Mouse (Mus musculus) left cerebral cortex, postnatal 14 days (tissue): Measurements from ENCODE around the gene Cd248. TPM values are rescaled to one million over a fixed set of nuclear protein-coding genes. Genes with fewer than 3 reads are reported as not detected.
A peak's percentile ranks its signal among the peaks of the same experiment; 100 is the strongest.

Experiments used
- DNase-seq, 2 experiments: peaks; one replicate each; pipeline ENCODE4 v3.0.0; 2021 to 2022; ENCODE audit warnings: low spot score in 2 of 2, mixed read lengths in 1 of 2
- intact Hi-C: fragments of 180-260 bp; cut with DNase I; formaldehyde crosslinking; loops from one replicate; pipeline ENCODE4 v1.15.1; 2025
- long read RNA-seq, 2 experiments: library from polyadenylated mRNA; stranded (forward); transcript quantifications; one replicate each; pipeline ENCODE4 v2.0.0; 2021
- total RNA-seq, 2 experiments: library from RNA; stranded (reverse); gene quantifications; 2 replicates each; pipeline ENCODE4 v1.2.3; 2021

Cd248 gene
- total RNA-seq: 1 to 10 TPM; 9.0 to 9.4 TPM
- long read RNA-seq, experiment 1, transcript Cd248-201 (1 exons, 2,605 nt): major isoform, 8 of 8 reads
- long read RNA-seq, experiment 1, partial matches to known transcripts: 0 of 8 reads
- long read RNA-seq, experiment 1, other reads (novel, unspliced or antisense): 0 of 8 reads
- long read RNA-seq, experiment 2, transcript Cd248-201 (1 exons, 2,605 nt): major isoform, 16 of 16 reads
- long read RNA-seq, experiment 2, partial matches to known transcripts: 0 of 16 reads
- long read RNA-seq, experiment 2, other reads (novel, unspliced or antisense): 0 of 16 reads

GRCm38 (mm10) chr19:5067867-5068569 lies at the start of gene Cd248:
Gene Cd248 (plus strand): TSS chr19:5068078.
- intact Hi-C loops: no loop called here
- no peak for DNase-seq

DNA sequence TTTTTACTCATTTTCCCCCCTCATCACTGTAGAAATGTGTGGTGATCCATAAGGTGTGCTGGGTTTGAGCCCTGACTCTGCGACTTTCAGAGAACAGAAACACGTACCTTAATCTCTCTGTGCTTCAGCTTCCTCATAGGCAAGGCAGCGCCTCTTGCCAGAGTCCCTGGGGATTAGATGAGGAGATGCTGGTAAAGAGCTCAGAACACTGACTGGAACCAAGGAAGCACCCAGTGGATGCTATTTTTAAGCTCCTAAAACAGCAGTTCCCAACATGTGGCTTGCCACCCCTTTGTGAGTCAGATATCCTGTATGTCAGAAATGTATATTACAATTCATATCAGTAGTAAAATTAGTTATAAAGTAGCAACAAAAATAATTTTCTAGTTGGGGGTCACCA lies 49.7 kb upstream of the Cd248 start:
- no peak for DNase-seq
- intact Hi-C loops: no loop called here

DNA sequence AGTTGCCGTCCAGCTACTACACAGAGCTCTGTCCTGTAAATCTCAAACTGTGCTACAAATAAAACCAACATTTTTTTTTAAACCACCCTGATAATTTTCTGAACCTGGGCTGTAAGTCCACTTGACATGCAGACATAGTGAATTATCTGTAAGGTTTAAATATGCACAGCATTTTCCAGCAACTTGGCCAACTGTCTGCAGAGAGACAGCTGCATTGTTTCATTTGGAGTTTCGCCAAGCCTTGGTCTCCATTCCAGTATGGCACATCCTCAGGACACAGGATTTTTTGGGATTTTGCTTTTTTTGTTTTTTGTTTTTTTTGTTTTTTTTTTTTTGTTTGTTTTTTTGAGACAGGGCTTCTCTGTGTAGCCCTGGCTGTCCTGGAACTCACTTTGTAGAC lies 46.5 kb upstream of the Cd248 start:
- DNase-seq: no peak
- intact Hi-C loops: no loop called here

- intact Hi-C loops: no loop called here
- peak; percentile 87 to 88 for DNase-seq
Observed at GRCm38 (mm10) chr19:5023621-5024479, 44.0 kb upstream of the Cd248 start, which contains the start of gene Slc29a2. Gene Slc29a2 (plus strand): TSS chr19:5023860.

DNA sequence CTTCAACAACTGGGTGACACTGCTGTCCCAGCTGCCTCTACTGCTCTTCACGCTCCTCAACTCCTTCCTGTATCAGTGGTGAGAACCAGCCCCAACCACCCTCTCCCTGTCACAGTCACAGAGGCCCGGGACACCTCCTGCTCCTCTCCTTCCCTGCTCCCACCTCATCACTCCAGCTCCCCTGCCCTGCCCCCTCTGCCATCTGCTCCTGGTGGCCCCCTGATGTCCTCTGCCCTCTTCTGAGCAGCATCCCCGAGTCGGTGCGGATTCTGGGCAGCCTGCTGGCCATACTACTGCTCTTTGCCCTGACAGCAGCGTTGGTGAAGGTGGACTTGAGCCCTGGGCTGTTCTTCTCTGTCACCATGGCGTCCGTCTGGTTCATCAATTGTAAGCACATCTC lies 41.8 kb upstream of the Cd248 start:
- DNase-seq: no peak
- intact Hi-C loops: no loop called here

- intact Hi-C loops: no loop called here
- DNase-seq: no peak
Observed at GRCm38 (mm10) chr19:5032686-5033085, 35.2 kb upstream of the Cd248 start.

DNA sequence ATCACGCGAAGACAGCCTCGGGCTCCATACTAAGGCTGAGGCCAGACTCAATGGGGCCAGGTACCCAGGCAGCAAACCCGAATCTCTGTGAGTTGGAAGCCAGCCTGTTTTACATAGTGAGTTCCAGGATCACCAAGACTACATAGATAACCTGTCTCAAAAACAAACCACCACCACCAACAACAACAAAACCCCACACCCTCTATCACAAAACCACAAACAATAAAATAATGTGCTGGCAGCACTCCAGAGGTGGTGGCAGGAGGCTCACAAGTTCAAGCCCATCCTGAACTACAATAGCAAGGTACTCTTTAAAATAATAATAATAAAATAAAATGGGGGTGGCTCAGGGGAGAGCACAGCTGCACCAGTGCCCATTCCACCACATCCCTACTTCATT lies 31.3 kb upstream of the Cd248 start:
- intact Hi-C loops: no loop called here
- no peak for DNase-seq

- DNase-seq: peak; percentile 82 to 88
- intact Hi-C loops: no loop called here
Observed at GRCm38 (mm10) chr19:5037678-5038571, 30.0 kb upstream of the Cd248 start.

DNA sequence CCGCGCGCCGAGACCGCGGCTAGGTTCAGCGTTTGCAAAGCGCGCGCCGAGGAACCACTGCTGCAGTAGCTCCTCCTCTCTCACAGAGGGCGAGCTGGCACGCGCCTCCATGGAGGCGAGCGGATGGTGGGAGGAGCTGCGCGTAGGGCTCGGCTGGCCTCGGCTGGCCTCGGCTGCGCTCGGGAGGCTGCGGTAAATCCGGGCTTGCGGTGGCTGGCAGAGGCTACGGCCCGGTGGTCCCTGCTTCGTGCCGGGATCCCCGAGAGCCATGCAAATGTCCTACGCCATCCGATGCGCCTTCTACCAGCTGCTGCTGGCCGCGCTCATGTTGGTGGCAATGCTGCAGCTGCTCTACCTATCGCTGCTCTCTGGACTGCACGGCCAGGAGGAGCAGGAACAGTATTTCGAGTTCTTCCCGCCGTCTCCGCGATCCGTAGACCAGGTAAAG lies 29.1 kb upstream of the Cd248 start, which contains the start of the genes B4gat1 and AC124502.3:
Gene B4gat1 (plus strand): TSS at position 118 of the 448 bp plus-strand sequence.
Gene AC124502.3 (plus strand): TSS at position 183 of the 448 bp plus-strand sequence.
- intact Hi-C loops: no loop called here
- DNase-seq: peak; percentile 92

DNA sequence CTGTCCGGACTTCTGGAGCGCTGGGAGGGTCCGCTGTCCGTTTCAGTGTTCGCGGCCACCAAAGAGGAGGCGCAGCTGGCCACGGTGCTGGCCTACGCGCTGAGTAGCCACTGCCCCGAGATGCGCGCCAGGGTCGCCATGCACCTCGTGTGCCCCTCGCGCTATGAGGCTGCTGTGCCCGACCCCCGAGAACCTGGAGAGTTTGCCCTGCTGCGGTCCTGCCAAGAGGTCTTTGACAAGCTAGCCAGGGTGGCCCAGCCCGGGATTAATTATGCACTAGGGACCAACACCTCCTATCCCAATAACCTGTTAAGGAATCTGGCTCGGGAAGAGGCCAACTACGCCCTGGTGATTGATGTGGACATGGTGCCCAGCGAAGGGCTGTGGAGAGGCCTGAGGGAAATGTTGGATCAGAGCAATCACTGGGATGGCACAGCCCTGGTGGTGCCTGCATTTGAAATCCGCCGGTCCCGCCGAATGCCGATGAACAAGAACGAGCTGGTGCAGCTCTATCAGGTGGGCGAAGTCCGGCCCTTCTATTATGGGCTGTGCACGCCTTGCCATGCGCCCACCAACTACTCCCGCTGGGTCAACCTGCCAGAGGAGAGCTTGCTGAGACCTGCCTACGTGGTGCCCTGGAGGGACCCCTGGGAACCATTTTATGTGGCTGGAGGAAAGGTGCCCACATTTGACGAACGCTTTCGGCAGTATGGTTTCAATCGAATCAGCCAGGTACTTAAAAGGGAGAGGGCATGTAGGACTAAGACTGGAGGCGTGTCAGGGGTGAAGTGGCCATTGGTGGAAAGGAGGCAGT lies 28.4 kb upstream of the Cd248 start:
- DNase-seq: no peak
- intact Hi-C loops: no loop called here

GRCm38 (mm10) chr19:5040862-5041523 lies 26.9 kb upstream of the Cd248 start, which contains the start of gene Brms1:
Gene Brms1 (plus strand): TSS chr19:5041354.
- intact Hi-C loops: no loop called here
- DNase-seq: peak; percentile 94

- no peak for DNase-seq
- intact Hi-C loops: no loop called here
Observed at GRCm38 (mm10) chr19:5041588-5041987, 26.3 kb upstream of the Cd248 start.

DNA sequence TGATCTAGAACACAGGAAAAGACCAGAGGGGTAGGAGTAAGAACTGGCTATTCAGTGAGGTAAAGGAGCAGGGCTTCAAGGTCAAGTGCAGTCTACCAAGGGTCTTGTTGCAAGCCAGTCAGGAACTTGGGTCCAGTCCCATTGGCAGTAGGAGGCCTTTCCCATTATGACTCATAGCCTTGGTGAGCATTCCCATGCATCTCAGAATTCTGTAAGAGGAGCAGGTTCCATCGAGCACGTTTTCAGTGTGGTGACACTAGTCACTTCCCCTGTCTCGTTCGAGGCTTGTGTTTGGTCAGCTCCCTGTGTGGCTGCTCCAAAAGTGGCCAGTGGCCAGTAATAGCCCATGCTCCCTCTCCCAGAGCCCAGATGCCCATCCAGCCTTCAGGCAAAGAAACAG lies 22.3 kb upstream of the Cd248 start:
- no peak for DNase-seq
- intact Hi-C loops: no loop called here

- intact Hi-C loops: no loop called here
- DNase-seq: peak; percentile 68 to 81
Observed at GRCm38 (mm10) chr19:5048138-5049056, 19.5 kb upstream of the Cd248 start.

DNA sequence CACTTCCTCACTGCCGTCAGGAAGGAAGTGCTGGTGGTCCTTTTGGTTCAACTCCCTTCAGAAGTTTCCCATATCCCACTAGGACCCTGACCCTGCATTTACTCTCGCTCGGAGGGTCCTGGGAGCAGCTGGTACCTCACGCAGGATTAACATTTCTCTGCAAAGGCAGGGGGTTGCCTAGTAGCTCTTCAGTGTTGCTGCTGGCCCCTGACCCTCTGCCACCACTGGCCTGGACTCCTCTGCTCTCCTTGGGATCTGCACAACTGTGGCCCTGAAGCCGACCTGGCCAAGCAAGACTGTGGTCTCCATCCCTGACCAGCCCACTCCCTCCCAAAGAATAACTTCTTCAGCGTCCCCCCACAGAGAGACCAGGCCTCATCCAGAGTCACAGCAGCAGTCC lies 18.6 kb upstream of the Cd248 start:
- no peak for DNase-seq
- intact Hi-C loops: no loop called here

DNA sequence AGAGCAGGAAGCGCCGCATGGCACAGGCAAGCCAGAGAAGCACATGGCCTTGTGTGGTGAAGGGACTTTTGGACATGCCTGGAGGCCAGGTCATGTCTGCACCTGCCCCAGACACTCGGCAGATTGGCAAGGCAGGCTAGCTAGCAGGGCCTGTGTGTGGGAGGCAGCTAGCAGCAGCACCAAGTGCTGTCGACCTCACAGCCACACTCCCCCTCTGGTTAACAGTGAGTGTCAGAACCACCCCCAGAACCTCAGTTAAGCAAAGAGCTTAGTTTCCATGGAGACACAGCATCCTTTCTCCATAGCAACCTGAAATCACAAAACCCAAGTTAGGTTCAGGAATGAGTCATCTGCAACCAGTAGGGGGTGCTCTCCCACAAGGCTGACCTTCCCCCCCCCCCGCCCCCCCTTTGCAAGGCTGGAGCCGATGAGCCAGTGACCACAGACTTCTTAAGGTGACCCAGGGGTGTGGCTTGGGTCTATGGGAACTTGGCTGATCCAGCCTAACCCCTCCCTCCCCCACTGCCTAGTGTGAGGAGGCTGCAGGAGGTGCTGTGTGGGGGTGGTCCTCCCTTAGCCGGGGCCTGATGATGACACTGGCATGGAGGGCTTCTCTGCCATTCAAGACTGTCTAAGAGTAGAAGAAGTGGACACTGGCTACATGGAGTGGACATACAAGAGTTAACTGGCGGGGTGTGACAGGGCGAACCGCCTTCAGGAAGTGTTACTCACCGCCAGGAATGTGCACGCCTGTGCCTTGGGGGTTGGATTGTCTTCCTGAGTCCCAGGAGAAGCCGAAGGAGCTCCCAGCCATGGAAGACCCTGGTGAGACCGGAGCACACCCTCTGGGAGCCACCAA lies 17.6 kb upstream of the Cd248 start, which contains the start of gene Rin1:
Gene Rin1 (plus strand): TSS at position 435 of the 859 bp plus-strand sequence.
- intact Hi-C loops: no loop called here

More for the DNA sequence above, 17.6 kb upstream of the Cd248 start, which contains the start of gene Rin1:
- peak; percentile 78 to 94 for DNase-seq
